Mouse (Mus musculus): ENCODE measurements around the gene Utrn. TPM values are rescaled to one million over a fixed set of nuclear protein-coding genes. Genes with fewer than 3 reads are reported as not detected.

Gene Utrn
- polyA plus RNA-seq, 1 experiment = 5.7 TPM

DNA sequence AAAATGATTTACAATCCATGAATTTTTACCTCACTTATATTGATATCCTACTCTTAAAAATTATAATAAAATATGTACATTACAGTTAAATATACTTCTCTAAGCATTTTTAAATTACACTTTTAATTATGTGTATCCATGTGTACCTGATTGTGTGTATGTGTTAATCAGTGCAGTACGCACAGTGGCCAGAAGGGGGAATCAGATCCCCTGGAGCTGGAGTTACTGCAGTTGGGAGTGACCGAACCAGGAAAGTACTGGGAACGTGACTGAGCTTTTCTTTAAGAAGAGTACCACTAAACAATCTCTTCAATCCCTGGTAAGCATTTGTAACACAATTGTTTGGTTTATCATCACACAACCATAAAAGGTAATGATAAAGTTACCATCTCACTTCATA, 285.7 kb downstream of the Utrn start:
- Histone ChIP-seq H3K27ac (ENCODE audit: control insufficient read depth, insufficient read depth, low read depth, low read length) (no peak overlapping the region), H3K36me3 (ENCODE audit: control insufficient read depth, insufficient read depth, low read length) (no peaks in the 10 kb centered on the region), H3K4me3 (ENCODE audit: control insufficient read depth, low read depth, low read length) (no peak overlapping the region), H3K27me3 (ENCODE audit: control insufficient read depth, insufficient read depth, low read length) (no peaks in the 10 kb centered on the region), H3K4me1 (ENCODE audit: control insufficient read depth, insufficient read depth, low read length) (no peaks in the 10 kb centered on the region)
- TF ChIP-seq CTCF (IDR thresholded peaks at IDR 0.05; ENCODE audit: control insufficient read depth, insufficient read depth, insufficient replicate concordance, low read depth, low read length) = no peak
- no peak for TF ChIP-seq POLR2A (IDR thresholded peaks at IDR 0.05; ENCODE audit: control insufficient read depth, low read depth, low read length)

DNA sequence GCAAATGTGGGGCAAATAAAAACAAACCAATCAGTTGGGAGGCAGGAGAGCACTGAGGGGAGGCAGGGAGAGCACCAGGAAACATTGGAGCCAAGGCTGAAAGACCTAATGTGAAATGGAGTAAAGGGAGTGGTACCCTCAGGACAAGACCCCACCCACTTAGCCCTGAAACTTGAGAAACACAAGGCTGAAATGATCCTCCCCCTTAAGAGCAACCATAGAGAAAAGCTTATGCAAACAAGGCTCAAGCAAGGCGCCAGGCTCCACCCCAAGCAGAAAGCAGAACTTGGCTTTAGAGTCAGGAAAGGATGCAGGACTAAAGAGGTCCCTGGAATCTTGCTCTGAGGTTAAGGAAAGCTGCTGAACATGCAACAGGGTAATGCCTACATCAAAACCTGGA, 290.1 kb downstream of the Utrn start:
- TF ChIP-seq CTCF (IDR thresholded peaks at IDR 0.05; ENCODE audit: control insufficient read depth, insufficient read depth, insufficient replicate concordance, low read depth, low read length) (no peak), POLR2A (IDR thresholded peaks at IDR 0.05; ENCODE audit: control insufficient read depth, low read depth, low read length) (no peak)
- no peak overlapping the region for H3K4me3 ChIP-seq (ENCODE audit: control insufficient read depth, low read depth, low read length)
- no peaks in the 10 kb centered on the region for H3K4me1 ChIP-seq (ENCODE audit: control insufficient read depth, insufficient read depth, low read length)
- H3K27ac ChIP-seq (ENCODE audit: control insufficient read depth, insufficient read depth, low read depth, low read length) = no peak overlapping the region
- H3K36me3 ChIP-seq (ENCODE audit: control insufficient read depth, insufficient read depth, low read length) = no peaks in the 10 kb centered on the region
- H3K27me3 ChIP-seq (ENCODE audit: control insufficient read depth, insufficient read depth, low read length) = no peaks in the 10 kb centered on the region

DNA sequence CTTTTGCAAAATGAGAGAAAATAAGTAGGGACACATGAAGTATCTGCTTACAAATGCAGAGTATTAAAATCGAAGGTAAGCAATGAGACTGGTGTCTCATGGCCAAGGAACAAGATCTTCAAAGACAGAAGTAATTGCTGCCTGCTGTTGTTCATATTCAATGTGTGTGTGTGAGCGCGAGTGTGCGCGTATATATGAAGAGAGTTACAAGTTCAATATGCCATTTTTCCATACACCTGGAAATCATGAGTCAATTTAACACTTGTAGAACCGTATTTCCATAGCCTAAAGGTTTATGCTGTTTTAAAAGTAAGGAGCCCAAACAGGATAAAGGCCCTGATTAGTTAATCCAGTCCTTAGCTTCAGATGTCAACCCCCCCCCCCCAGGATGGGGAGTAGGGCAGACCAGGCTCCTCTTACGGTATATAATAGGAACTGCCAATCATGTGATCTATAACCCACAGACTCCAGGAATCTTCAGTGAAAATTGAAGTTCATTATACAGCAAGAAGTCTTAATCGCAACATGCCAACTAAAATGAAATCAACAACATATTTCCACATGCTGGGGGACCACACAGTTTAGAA, 293.2 kb downstream of the Utrn start:
- no peak for TF ChIP-seq CTCF (IDR thresholded peaks at IDR 0.05; ENCODE audit: control insufficient read depth, insufficient read depth, insufficient replicate concordance, low read depth, low read length)
- no peaks in the 10 kb centered on the region for H3K36me3 ChIP-seq (ENCODE audit: control insufficient read depth, insufficient read depth, low read length)
- H3K4me1 ChIP-seq (ENCODE audit: control insufficient read depth, insufficient read depth, low read length) = no peaks in the 10 kb centered on the region
- no peak overlapping the region for H3K4me3 ChIP-seq (ENCODE audit: control insufficient read depth, low read depth, low read length)
- no peaks in the 10 kb centered on the region for H3K27me3 ChIP-seq (ENCODE audit: control insufficient read depth, insufficient read depth, low read length)
- H3K27ac ChIP-seq (ENCODE audit: control insufficient read depth, insufficient read depth, low read depth, low read length) = no peak overlapping the region

DNA sequence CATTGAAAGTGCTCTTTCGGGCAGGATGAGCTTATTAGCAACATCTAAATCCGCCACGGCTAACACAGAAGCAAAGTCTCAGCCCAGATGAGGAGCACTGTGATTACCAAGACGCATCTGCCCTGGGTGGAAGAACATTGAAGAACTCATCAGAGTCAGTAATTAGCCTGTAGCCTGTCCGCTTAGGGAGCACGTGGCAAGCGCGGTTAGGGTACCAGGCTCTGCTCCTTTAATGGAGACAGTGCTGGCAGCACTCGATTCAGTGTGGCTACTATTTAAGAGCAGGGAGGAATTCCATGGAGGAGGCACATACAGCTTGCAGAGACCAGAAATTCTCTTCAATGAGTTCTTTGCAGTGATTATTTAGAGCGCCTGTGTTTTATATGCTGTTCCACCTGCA, 294.4 kb downstream of the Utrn start:
- Histone ChIP-seq H3K4me1 (ENCODE audit: control insufficient read depth, insufficient read depth, low read length) (no peaks in the 10 kb centered on the region), H3K4me3 (ENCODE audit: control insufficient read depth, low read depth, low read length) (no peak overlapping the region), H3K27me3 (ENCODE audit: control insufficient read depth, insufficient read depth, low read length) (no peaks in the 10 kb centered on the region), H3K27ac (ENCODE audit: control insufficient read depth, insufficient read depth, low read depth, low read length) (no peak overlapping the region), H3K36me3 (ENCODE audit: control insufficient read depth, insufficient read depth, low read length) (no peaks in the 10 kb centered on the region)
- TF ChIP-seq POLR2A (IDR thresholded peaks at IDR 0.05; ENCODE audit: control insufficient read depth, low read depth, low read length) = no peak
- no peak for TF ChIP-seq CTCF (IDR thresholded peaks at IDR 0.05; ENCODE audit: control insufficient read depth, insufficient read depth, insufficient replicate concordance, low read depth, low read length)

DNA sequence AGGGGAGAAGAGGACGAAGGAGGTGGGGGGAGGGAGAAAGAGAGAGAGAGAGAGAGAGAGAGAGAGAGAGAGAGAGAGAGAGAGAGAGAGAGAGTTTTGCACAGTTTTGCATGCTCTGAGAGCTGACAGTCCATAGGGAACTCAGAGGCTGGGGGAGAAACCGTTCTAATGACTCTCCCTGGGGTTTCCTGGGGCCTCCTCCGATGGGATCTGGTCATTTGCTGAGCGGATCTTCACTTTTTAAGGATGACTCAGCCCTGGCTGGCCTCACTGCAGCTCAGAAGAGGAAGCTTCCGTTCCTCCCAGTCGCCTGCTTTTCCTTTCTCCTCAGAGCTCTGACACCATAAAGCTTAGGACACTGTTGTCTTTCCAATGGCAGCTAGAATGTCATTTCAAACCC, 295.6 kb downstream of the Utrn start:
- H3K27ac ChIP-seq (ENCODE audit: control insufficient read depth, insufficient read depth, low read depth, low read length) = no peak overlapping the region
- H3K4me1 ChIP-seq (ENCODE audit: control insufficient read depth, insufficient read depth, low read length) = no peaks in the 10 kb centered on the region
- TF ChIP-seq POLR2A (IDR thresholded peaks at IDR 0.05; ENCODE audit: control insufficient read depth, low read depth, low read length) (no peak), CTCF (IDR thresholded peaks at IDR 0.05; ENCODE audit: control insufficient read depth, insufficient read depth, insufficient replicate concordance, low read depth, low read length) (no peak)
- no peaks in the 10 kb centered on the region for H3K36me3 ChIP-seq (ENCODE audit: control insufficient read depth, insufficient read depth, low read length)
- H3K4me3 ChIP-seq (ENCODE audit: control insufficient read depth, low read depth, low read length) = no peak overlapping the region
- H3K27me3 ChIP-seq (ENCODE audit: control insufficient read depth, insufficient read depth, low read length) = no peaks in the 10 kb centered on the region

DNA sequence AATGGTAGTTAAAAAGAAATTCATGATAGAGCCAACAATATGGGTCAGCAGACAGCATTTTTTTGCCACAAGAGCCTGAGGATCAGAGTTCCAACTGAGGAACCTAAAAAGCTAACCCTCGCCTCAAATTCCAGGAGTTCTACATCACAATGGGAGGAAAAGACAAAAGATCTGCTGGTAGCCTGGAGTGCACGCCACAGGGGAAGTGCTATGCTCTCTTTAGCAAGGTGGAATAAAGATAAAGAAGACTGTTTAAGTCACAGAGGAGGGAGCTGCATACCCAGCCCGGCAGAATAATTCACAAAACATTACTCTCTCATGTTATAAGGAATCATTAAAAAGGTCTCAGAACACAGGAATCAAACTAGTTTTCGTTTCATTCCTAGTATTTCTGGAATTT, 296.4 kb downstream of the Utrn start:
- H3K4me3 ChIP-seq (ENCODE audit: control insufficient read depth, low read depth, low read length) = no peak overlapping the region
- no peaks in the 10 kb centered on the region for H3K4me1 ChIP-seq (ENCODE audit: control insufficient read depth, insufficient read depth, low read length)
- H3K27ac ChIP-seq (ENCODE audit: control insufficient read depth, insufficient read depth, low read depth, low read length) = no peak overlapping the region
- no peak for TF ChIP-seq CTCF (IDR thresholded peaks at IDR 0.05; ENCODE audit: control insufficient read depth, insufficient read depth, insufficient replicate concordance, low read depth, low read length)
- TF ChIP-seq POLR2A (IDR thresholded peaks at IDR 0.05; ENCODE audit: control insufficient read depth, low read depth, low read length) = no peak
- H3K36me3 ChIP-seq (ENCODE audit: control insufficient read depth, insufficient read depth, low read length) = no peaks in the 10 kb centered on the region
- H3K27me3 ChIP-seq (ENCODE audit: control insufficient read depth, insufficient read depth, low read length) = no peaks in the 10 kb centered on the region

DNA sequence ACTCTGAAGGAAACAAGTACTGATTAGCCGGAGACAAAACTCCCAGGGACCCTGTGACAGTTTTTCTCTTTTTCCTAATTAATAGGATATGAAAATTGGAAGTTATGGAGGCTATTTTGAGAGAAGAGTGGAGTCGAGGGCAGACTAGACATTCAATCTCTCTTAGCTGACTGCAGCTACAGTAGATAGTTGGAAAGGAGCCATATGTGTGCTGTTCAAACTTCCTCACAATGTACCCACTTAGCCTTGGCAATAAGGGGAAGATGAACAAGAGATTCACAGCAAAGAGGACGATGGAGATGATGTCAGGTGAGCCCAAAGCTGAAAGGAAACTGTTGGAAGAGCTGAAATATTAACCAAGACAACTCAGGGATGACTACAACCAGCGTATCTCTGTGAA, 304.7 kb downstream of the Utrn start:
- Histone ChIP-seq H3K27me3 (ENCODE audit: control insufficient read depth, insufficient read depth, low read length) (no peaks in the 10 kb centered on the region), H3K4me3 (ENCODE audit: control insufficient read depth, low read depth, low read length) (no peak overlapping the region), H3K36me3 (ENCODE audit: control insufficient read depth, insufficient read depth, low read length) (no peaks in the 10 kb centered on the region), H3K4me1 (ENCODE audit: control insufficient read depth, insufficient read depth, low read length) (no peaks in the 10 kb centered on the region), H3K27ac (ENCODE audit: control insufficient read depth, insufficient read depth, low read depth, low read length) (no peak overlapping the region)
- TF ChIP-seq POLR2A (IDR thresholded peaks at IDR 0.05; ENCODE audit: control insufficient read depth, low read depth, low read length) = no peak
- no peak for TF ChIP-seq CTCF (IDR thresholded peaks at IDR 0.05; ENCODE audit: control insufficient read depth, insufficient read depth, insufficient replicate concordance, low read depth, low read length)

DNA sequence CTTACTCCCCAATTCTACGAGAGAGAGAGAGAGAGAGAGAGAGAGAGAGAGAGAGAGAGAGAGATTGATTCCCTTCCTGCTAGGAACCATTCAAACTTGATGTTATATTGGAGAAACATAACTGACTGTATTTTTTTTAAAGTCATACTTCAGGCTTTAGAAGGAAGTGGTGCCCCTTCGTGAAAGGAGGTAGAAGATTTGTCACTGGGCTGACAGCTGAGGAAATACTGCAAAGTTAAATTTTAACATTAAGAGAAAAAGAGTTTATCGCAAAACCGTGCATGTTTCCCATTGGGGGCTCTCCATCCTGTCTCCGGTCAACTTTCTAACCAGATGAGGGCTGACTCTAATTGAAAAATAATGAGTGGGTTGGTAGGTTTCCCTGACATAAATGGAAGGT, 310.4 kb downstream of the Utrn start:
- H3K27ac ChIP-seq (ENCODE audit: control insufficient read depth, insufficient read depth, low read depth, low read length) = no peak overlapping the region
- TF ChIP-seq POLR2A (IDR thresholded peaks at IDR 0.05; ENCODE audit: control insufficient read depth, low read depth, low read length) = no peak
- TF ChIP-seq CTCF (IDR thresholded peaks at IDR 0.05; ENCODE audit: control insufficient read depth, insufficient read depth, insufficient replicate concordance, low read depth, low read length) = no peak
- H3K36me3 ChIP-seq (ENCODE audit: control insufficient read depth, insufficient read depth, low read length) = no peaks in the 10 kb centered on the region
- H3K4me1 ChIP-seq (ENCODE audit: control insufficient read depth, insufficient read depth, low read length) = no peaks in the 10 kb centered on the region
- no peaks in the 10 kb centered on the region for H3K27me3 ChIP-seq (ENCODE audit: control insufficient read depth, insufficient read depth, low read length)
- H3K4me3 ChIP-seq (ENCODE audit: control insufficient read depth, low read depth, low read length) = no peak overlapping the region

Measured in testis, adult 2 months (tissue).